Mouse (Mus musculus): ENCODE measurements around the gene Nudt16l1. TPM values are rescaled to one million over a fixed set of nuclear protein-coding genes. Genes with fewer than 3 reads are reported as not detected.

The Nudt16l1 gene
- polyA plus RNA-seq, 2 experiments = 28.8 to 51.8 TPM

- DNase-seq (ENCODE audit: low read depth in 3 of 3, low spot score in 3 of 3) (no peak), ATAC-seq (ENCODE audit: insufficient read depth) (no peak)
- no peaks in the 10 kb centered on the region for H3K27me3 ChIP-seq (ENCODE audit: control insufficient read depth, insufficient read depth, low read length)
- no peak overlapping the region for H3K9ac ChIP-seq (replicated peaks)
- H3K4me3 ChIP-seq (ENCODE audit: insufficient read depth in 1 of 2, low read depth in 2 of 2, low read length in 2 of 2) = no peak overlapping the region
- peaks cover 0 to 6% of the 10 kb centered on the region in 2 experiments; a peak in 2 of 4 replicates for H3K4me1 ChIP-seq (replicated peaks; ENCODE audit: control insufficient read depth in 2 of 2, insufficient read depth in 2 of 2, low read length in 1 of 2)
- TF ChIP-seq CTCF (IDR thresholded peaks at IDR 0.05; ENCODE audit: low read depth) (no peak), EP300 (IDR thresholded peaks at IDR 0.05; ENCODE audit: low read depth) (no peak)
- no peak overlapping the region for H3K4me2 ChIP-seq (ENCODE audit: low read depth)
- H3K36me3 ChIP-seq (replicated peaks; ENCODE audit: control insufficient read depth, insufficient read depth, low read depth) = peaks cover 4% of the 10 kb centered on the region; the same call in 1 of the 2 replicates
- H3K9me3 ChIP-seq (ENCODE audit: control insufficient read depth, low read length) = no peaks in the 10 kb centered on the region
- 78% methylated on average over 3 of the region's 3 CpGs for WGBS (ENCODE audit: insufficient replicate concordance)
- H3K27ac ChIP-seq = no peak overlapping the region
These were observed 4.9 kb downstream of the Nudt16l1 start for GRCm38 (mm10) chr16:4943431-4943830.

DNA sequence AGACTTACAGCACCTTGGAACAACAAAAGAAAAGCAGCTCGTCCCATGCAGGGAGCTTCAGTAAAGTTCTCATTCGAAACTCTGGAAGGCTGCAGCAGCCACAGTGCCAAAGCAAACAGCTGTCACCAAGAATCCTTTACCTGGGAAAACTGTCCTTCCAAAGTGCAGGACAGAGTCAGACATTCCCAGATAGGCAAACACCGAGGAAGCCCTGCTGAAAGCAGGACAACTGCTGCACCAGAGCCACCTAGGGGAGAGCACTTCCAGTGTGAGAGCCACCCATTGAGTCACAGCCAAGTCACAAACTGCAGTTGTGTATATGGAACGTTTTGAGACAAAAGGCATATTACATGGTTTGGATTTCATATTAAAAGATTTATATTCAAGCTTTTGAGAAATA, 6.9 kb downstream of the Nudt16l1 start:
- no peak overlapping the region for H3K9ac ChIP-seq (replicated peaks)
- no peak overlapping the region for H3K4me3 ChIP-seq (ENCODE audit: insufficient read depth in 1 of 2, low read depth in 2 of 2, low read length in 2 of 2)
- no peak overlapping the region for H3K27ac ChIP-seq
- DNase-seq (ENCODE audit: low read depth in 3 of 3, low spot score in 3 of 3) = peak in 1 of 3 experiments; percentile 10
- peaks cover 4% of the 10 kb centered on the region; the same call in 1 of the 2 replicates for H3K36me3 ChIP-seq (replicated peaks; ENCODE audit: control insufficient read depth, insufficient read depth, low read depth)
- no peak overlapping the region for H3K4me2 ChIP-seq (ENCODE audit: low read depth)
- ATAC-seq (ENCODE audit: insufficient read depth) = no peak
- TF ChIP-seq EP300 (IDR thresholded peaks at IDR 0.05; ENCODE audit: low read depth) (no peak), CTCF (IDR thresholded peaks at IDR 0.05; ENCODE audit: low read depth) (no peak)
- WGBS (ENCODE audit: insufficient replicate concordance) = 66% methylated on average over 4 of the region's 4 CpGs
- no peaks in the 10 kb centered on the region for H3K27me3 ChIP-seq (ENCODE audit: control insufficient read depth, insufficient read depth, low read length)
- H3K4me1 ChIP-seq (replicated peaks; ENCODE audit: control insufficient read depth in 2 of 2, insufficient read depth in 2 of 2, low read length in 1 of 2) = peaks cover 0 to 3% of the 10 kb centered on the region in 2 experiments; a peak in 1 of 4 replicates
- H3K9me3 ChIP-seq (ENCODE audit: control insufficient read depth, low read length) = no peaks in the 10 kb centered on the region

- 72% methylated on average over 3 of the region's 3 CpGs for WGBS (ENCODE audit: insufficient replicate concordance)
- H3K4me1 ChIP-seq (replicated peaks; ENCODE audit: control insufficient read depth in 2 of 2, insufficient read depth in 2 of 2, low read length in 1 of 2) = peaks cover 0 to 3% of the 10 kb centered on the region in 2 experiments; a peak in 1 of 4 replicates
- H3K27me3 ChIP-seq (ENCODE audit: control insufficient read depth, insufficient read depth, low read length) = no peaks in the 10 kb centered on the region
- H3K4me2 ChIP-seq (ENCODE audit: low read depth) = no peak overlapping the region
- DNase-seq (ENCODE audit: low read depth in 3 of 3, low spot score in 3 of 3) = no peak
- no peak for TF ChIP-seq CTCF (IDR thresholded peaks at IDR 0.05; ENCODE audit: low read depth)
- TF ChIP-seq EP300 (IDR thresholded peaks at IDR 0.05; ENCODE audit: low read depth) = no peak
- no peak overlapping the region for H3K27ac ChIP-seq
- no peaks in the 10 kb centered on the region for H3K9me3 ChIP-seq (ENCODE audit: control insufficient read depth, low read length)
- no peak overlapping the region for H3K4me3 ChIP-seq (ENCODE audit: insufficient read depth in 1 of 2, low read depth in 2 of 2, low read length in 2 of 2)
- no peak overlapping the region for H3K9ac ChIP-seq (replicated peaks)
- ATAC-seq (ENCODE audit: insufficient read depth) = no peak
- peaks cover 3% of the 10 kb centered on the region; the same call in 1 of the 2 replicates for H3K36me3 ChIP-seq (replicated peaks; ENCODE audit: control insufficient read depth, insufficient read depth, low read depth)
These were observed 7.6 kb downstream of the Nudt16l1 start for GRCm38 (mm10) chr16:4946155-4946554.

DNA sequence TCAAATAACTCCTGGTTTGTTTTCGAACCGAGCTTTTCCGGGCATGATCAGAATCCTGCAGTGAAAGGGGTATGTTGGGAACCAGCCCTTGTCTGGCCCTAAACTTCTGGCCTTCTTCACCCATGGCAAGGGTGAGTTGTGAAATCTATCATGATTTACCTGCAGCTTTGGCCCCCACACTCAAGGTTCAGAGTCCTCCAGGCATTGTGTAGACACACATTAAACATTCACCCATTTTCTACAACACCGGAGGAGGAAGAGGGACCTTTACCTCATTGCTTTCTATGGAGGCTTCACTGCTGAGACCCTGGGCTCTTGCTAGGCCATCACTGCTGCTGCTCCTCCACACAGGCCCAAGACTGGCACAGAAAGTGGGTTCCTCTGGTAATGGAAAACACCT, 8.8 kb downstream of the Nudt16l1 start:
- no peak overlapping the region for H3K27ac ChIP-seq
- H3K4me3 ChIP-seq (ENCODE audit: insufficient read depth in 1 of 2, low read depth in 2 of 2, low read length in 2 of 2) = no peak overlapping the region
- H3K4me1 ChIP-seq (replicated peaks; ENCODE audit: control insufficient read depth in 2 of 2, insufficient read depth in 2 of 2, low read length in 1 of 2) = peaks cover 0 to 3% of the 10 kb centered on the region in 2 experiments; a peak in 1 of 4 replicates
- no peak overlapping the region for H3K9ac ChIP-seq (replicated peaks)
- no peak for ATAC-seq (ENCODE audit: insufficient read depth)
- TF ChIP-seq CTCF (IDR thresholded peaks at IDR 0.05; ENCODE audit: low read depth) (no peak), EP300 (IDR thresholded peaks at IDR 0.05; ENCODE audit: low read depth) (no peak)
- peak overlapping the region; percentile 35 for H3K4me2 ChIP-seq (ENCODE audit: low read depth)
- H3K27me3 ChIP-seq (ENCODE audit: control insufficient read depth, insufficient read depth, low read length) = no peaks in the 10 kb centered on the region
- no peaks in the 10 kb centered on the region for H3K36me3 ChIP-seq (replicated peaks; ENCODE audit: control insufficient read depth, insufficient read depth, low read depth)
- 73% methylated on average over 4 of the region's 4 CpGs for WGBS (ENCODE audit: insufficient replicate concordance)
- DNase-seq (ENCODE audit: low read depth in 3 of 3, low spot score in 3 of 3) = no peak
- H3K9me3 ChIP-seq (ENCODE audit: control insufficient read depth, low read length) = no peaks in the 10 kb centered on the region

DNA sequence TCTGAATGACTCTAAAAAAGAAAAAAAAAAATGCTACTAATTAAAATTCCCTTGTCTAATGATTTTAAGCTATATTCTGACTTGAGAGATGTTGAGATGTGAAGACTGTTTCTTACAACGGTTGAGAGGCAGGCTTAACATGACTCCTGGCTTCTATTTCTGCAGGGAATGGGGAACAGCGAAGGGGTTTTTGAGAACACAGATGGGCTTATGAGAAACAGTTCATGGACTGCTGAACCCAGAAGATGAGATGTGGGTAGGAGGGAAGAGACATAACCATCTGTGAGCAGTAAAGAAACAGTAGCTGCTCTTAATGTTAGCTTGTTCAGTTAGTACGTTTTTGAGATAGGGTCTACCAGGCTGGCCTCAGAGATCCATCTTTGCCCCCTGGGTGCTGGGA, 18.0 kb downstream of the Nudt16l1 start:
- TF ChIP-seq CTCF (IDR thresholded peaks at IDR 0.05; ENCODE audit: low read depth) = no peak
- H3K4me2 ChIP-seq (ENCODE audit: low read depth) = no peak overlapping the region
- no peaks in the 10 kb centered on the region for H3K9me3 ChIP-seq (ENCODE audit: control insufficient read depth, low read length)
- no peak overlapping the region for H3K4me3 ChIP-seq (ENCODE audit: insufficient read depth in 1 of 2, low read depth in 2 of 2, low read length in 2 of 2)
- H3K4me1 ChIP-seq (replicated peaks; ENCODE audit: control insufficient read depth in 2 of 2, insufficient read depth in 2 of 2, low read length in 1 of 2) = peaks cover 0 to 4% of the 10 kb centered on the region in 2 experiments; a peak in 1 of 4 replicates
- no peak for DNase-seq (ENCODE audit: low read depth in 3 of 3, low spot score in 3 of 3)
- ATAC-seq (ENCODE audit: insufficient read depth) = no peak
- no peak overlapping the region for H3K27ac ChIP-seq
- no peaks in the 10 kb centered on the region for H3K27me3 ChIP-seq (ENCODE audit: control insufficient read depth, insufficient read depth, low read length)
- no peak overlapping the region for H3K9ac ChIP-seq (replicated peaks)
- no peaks in the 10 kb centered on the region; the same call in 1 of the 2 replicates for H3K36me3 ChIP-seq (replicated peaks; ENCODE audit: control insufficient read depth, insufficient read depth, low read depth)
- WGBS (ENCODE audit: insufficient replicate concordance) = 80% methylated on average over 3 of the region's 3 CpGs

Data from liver, embryonic 14.5 days (tissue).